Mouse (Mus musculus) liver, embryonic 14.5 days (tissue): ENCODE results near the gene Ghrh. TPM values are rescaled to one million over a fixed set of nuclear protein-coding genes. Genes with fewer than 3 reads are reported as not detected.
A peak's percentile ranks its signal among the peaks of the same experiment; 100 is the strongest.
"Not testable (repeated sequence)": the region's sequence is repeated elsewhere in the genome, so short reads cannot be mapped to it uniquely, and the experiment has no call there.

Experiments
- ATAC-seq: fragments of 200-750 bp; cut with Nextera tagmentation; 2 replicates; pipeline ENCODE4 v1.8.0; 2017; ENCODE audit warnings: moderate number of reproducible peaks, mild to moderate bottlenecking, moderate library complexity; ENCODE audit not compliant: insufficient read depth
- DNase-seq, 3 experiments: peaks; one replicate each; pipeline ENCODE4 v3.0.0-alpha.2; 2012 to 2013; ENCODE audit warnings: low read depth in 3 of 3, low spot score in 3 of 3
- H3K27ac ChIP-seq: fragments of 300-500 bp; sonication (generic); 2 replicates; pipeline ENCODE4 v1.5.1; 2014; ENCODE audit warnings: moderate library complexity, mild to moderate bottlenecking, control low read depth, inconsistent platforms
- H3K27me3 ChIP-seq: fragments of 300-500 bp; sonication (generic); 2 replicates; pipeline ENCODE4 v1.6.1; 2014; ENCODE audit warnings: mild to moderate bottlenecking, low read length, moderate library complexity; ENCODE audit not compliant: control insufficient read depth, insufficient read depth
- H3K36me3 ChIP-seq: fragments of 300-500 bp; sonication (generic); replicated peaks from 2 replicates; pipeline ENCODE4 v1.6.1; 2014; ENCODE audit warnings: low read depth; ENCODE audit not compliant: control insufficient read depth, insufficient read depth
- H3K4me1 ChIP-seq, 2 experiments: fragments of 200-500 bp in 1 of 2; fragments of 300-500 bp in 1 of 2; sonication (generic) in 1 of 2; replicated peaks; 2 replicates each; pipeline ENCODE4 v1.6.1; 2012 to 2014; ENCODE audit warnings: antibody characterized with exemption in 1 of 2, inconsistent platforms in 1 of 2, low read length in 1 of 2; ENCODE audit not compliant: control insufficient read depth in 2 of 2, insufficient read depth in 2 of 2
- H3K4me2 ChIP-seq: fragments of 300-500 bp; sonication (generic); 2 replicates; pipeline ENCODE4 v1.6.1; 2014; ENCODE audit warnings: low read depth, mild to moderate bottlenecking, control low read depth, moderate library complexity
- H3K4me3 ChIP-seq, 2 experiments: fragments of 200-500 bp in 1 of 2; fragments of 300-500 bp in 1 of 2; sonication (generic) in 1 of 2; 2 replicates each; pipeline ENCODE4 v1.5.1; 2012 to 2014; ENCODE audit warnings: low read depth in 2 of 2, low read length in 2 of 2, mild to moderate bottlenecking in 2 of 2, control low read depth in 1 of 2, inconsistent platforms in 1 of 2, moderate library complexity in 1 of 2; ENCODE audit not compliant: insufficient read depth in 1 of 2
- H3K9ac ChIP-seq: fragments of 300-500 bp; sonication (generic); replicated peaks from 2 replicates; pipeline ENCODE4 v1.6.1; 2014; ENCODE audit warnings: mild to moderate bottlenecking, control low read depth, moderate library complexity
- H3K9me3 ChIP-seq: fragments of 300-500 bp; sonication (generic); 2 replicates; pipeline ENCODE4 v1.6.1; 2016; ENCODE audit warnings: low read length, mixed read lengths; ENCODE audit not compliant: control insufficient read depth
- CTCF ChIP-seq: IDR thresholded peaks from 2 replicates; pipeline ENCODE4 v1.5.1; 2016; ENCODE audit warnings: antibody characterized with exemption, low read depth, control low read depth
- EP300 ChIP-seq: IDR thresholded peaks from 2 replicates; pipeline ENCODE4 v1.6.1; 2016; ENCODE audit warnings: antibody characterized with exemption, low read depth
- WGBS: fragments of 180-500 bp; shearing (Covaris S2); extraction: QIAGEN DNeasy Blood & Tissue Kit; methylation state at CpG from one replicate; pipeline ENCODE4 v1.1.7; 2014; ENCODE audit not compliant: insufficient replicate concordance; 5-methylcytosine and 5-hydroxymethylcytosine counted together
- polyA plus RNA-seq, 2 experiments: library from polyadenylated mRNA; depleted of rRNA in 1 of 2; stranded (reverse) in 1 of 2; unstranded in 1 of 2; fragments of >200 nt; fragmentation: Nextera tagmentation in 1 of 2; extraction: Ambion mirVana in 1 of 2; gene quantifications; 2 replicates each; pipeline versions ENCODE4 v1.2.1 to v1.2.3; 2012 to 2014

The Ghrh gene
- polyA plus RNA-seq, 2 experiments: 0.22 TPM; not detected in 1

- WGBS: 73% methylated on average over 2 of the region's 2 CpGs
- no peak overlapping the region for H3K9ac ChIP-seq
- no peak overlapping the region for H3K27ac ChIP-seq
- ATAC-seq: no peak
- no peaks in the 10 kb centered on the region for H3K36me3 ChIP-seq
- H3K4me3 ChIP-seq: no peak overlapping the region
- no peak for TF ChIP-seq CTCF
- TF ChIP-seq EP300: no peak
- no peak overlapping the region for H3K4me2 ChIP-seq
- 0 out of 4 replicates have a peak, but pooled peaks cover 0 to 5% of the 10 kb centered on the region in 2 experiments for H3K4me1 ChIP-seq
- DNase-seq: no peak
- H3K9me3 ChIP-seq: no peaks in the 10 kb centered on the region
- H3K27me3 ChIP-seq: no peaks in the 10 kb centered on the region
Measured at GRCm38 (mm10) chr2:157392331-157392730, 45.0 kb upstream of the Ghrh start.

GRCm38 (mm10) chr2:157389591-157389921 is 42.2 kb upstream of the Ghrh start:
- ATAC-seq (no peak), DNase-seq (no peak)
- Histone ChIP-seq H3K27ac (no peak overlapping the region), H3K9me3 (no peaks in the 10 kb centered on the region), H3K4me3 (no peak overlapping the region), H3K4me1 (0 out of 4 replicates have a peak, but pooled peaks cover 0 to 3% of the 10 kb centered on the region in 2 experiments), H3K36me3 (no peaks in the 10 kb centered on the region), H3K9ac (no peak overlapping the region), H3K4me2 (no peak overlapping the region), H3K27me3 (no peaks in the 10 kb centered on the region)
- TF ChIP-seq EP300 (no peak), CTCF (no peak)
- 79% methylated on average over 7 of the region's 7 CpGs for WGBS

GRCm38 (mm10) chr2:157388901-157389590 is 41.7 kb upstream of the Ghrh start:
- not testable (repeated sequence) for H3K4me3 ChIP-seq, DNase-seq, H3K27me3 ChIP-seq, H3K27ac ChIP-seq, H3K4me2 ChIP-seq, H3K36me3 ChIP-seq, H3K4me1 ChIP-seq, H3K9ac ChIP-seq, H3K9me3 ChIP-seq
- peak; percentile 26; the same call in 1 of the 2 replicates for ATAC-seq
- WGBS: 88% methylated on average over 14 of the region's 14 CpGs

GRCm38 (mm10) chr2:157384836-157385235 is 37.5 kb upstream of the Ghrh start:
- ATAC-seq (no peak), DNase-seq (no peak)
- no peaks in the 10 kb centered on the region for H3K27me3 ChIP-seq

GRCm38 (mm10) chr2:157376995-157377394 is 29.7 kb upstream of the Ghrh start:
- H3K4me3 ChIP-seq: no peak overlapping the region
- no peak overlapping the region for H3K4me2 ChIP-seq
- 63% methylated on average over 3 of the region's 3 CpGs for WGBS
- H3K4me1 ChIP-seq: no peaks in the 10 kb centered on the region
- no peak overlapping the region for H3K27ac ChIP-seq
- DNase-seq: no peak
- no peak for TF ChIP-seq CTCF
- TF ChIP-seq EP300: no peak
- H3K27me3 ChIP-seq: no peaks in the 10 kb centered on the region
- no peak overlapping the region for H3K9ac ChIP-seq
- no peaks in the 10 kb centered on the region; the same call in 1 of the 2 replicates for H3K36me3 ChIP-seq
- no peaks in the 10 kb centered on the region for H3K9me3 ChIP-seq
- ATAC-seq: no peak

More at GRCm38 (mm10) chr2:157384836-157385235, 37.5 kb upstream of the Ghrh start:
- H3K4me2 ChIP-seq: no peak overlapping the region
- no peaks in the 10 kb centered on the region for H3K36me3 ChIP-seq
- H3K9me3 ChIP-seq: no peaks in the 10 kb centered on the region
- H3K4me3 ChIP-seq: no peak overlapping the region
- no peak for TF ChIP-seq EP300
- TF ChIP-seq CTCF: no peak
- 77% methylated on average over 4 of the region's 4 CpGs for WGBS
- no peak overlapping the region for H3K9ac ChIP-seq
- 0 out of 4 replicates have a peak, but pooled peaks cover 0 to 2% of the 10 kb centered on the region in 2 experiments for H3K4me1 ChIP-seq
- no peak overlapping the region for H3K27ac ChIP-seq
